Mouse (Mus musculus) bone marrow, adult 2 months (tissue): ENCODE measurements around the gene Nfe2l1.

Experiments
- CTCF ChIP-seq: fragments of 200-500 bp; IDR thresholded peaks from 2 replicates; pipeline ENCODE4 v1.5.1; 2011; ENCODE audit warnings: low read length, control low read depth; ENCODE audit not compliant: control insufficient read depth, insufficient read depth
- POLR2A ChIP-seq: fragments of 200-500 bp; IDR thresholded peaks from 2 replicates; pipeline ENCODE4 v1.6.1; 2011; ENCODE audit warnings: low read depth, mild to moderate bottlenecking, control low read depth, low read length, borderline replicate concordance; ENCODE audit not compliant: control insufficient read depth

DNA sequence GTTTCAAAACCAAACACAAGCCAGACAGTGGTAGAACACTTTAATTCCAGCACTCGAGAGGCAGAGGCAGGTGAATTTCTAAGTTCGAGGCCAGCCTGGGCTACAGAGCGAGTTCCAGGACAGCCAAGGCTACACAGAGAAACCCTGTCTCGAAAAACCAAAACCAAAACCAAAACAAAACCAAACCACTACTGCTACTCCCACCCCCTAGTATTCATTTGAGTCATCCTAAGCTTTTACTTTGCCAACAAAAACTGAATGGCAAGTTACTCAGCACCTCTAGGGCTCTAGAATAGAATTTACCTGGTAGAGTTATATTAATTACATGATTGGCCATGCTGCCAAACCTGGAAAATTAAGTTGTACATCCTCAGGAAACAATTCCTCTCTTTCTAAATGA is 29.9 kb upstream of the Nfe2l1 start:
- no peak for TF ChIP-seq CTCF
- TF ChIP-seq POLR2A = no peak
